Mouse (Mus musculus) lung, postnatal 0 days (tissue): ENCODE data around the gene Ptprcap.

ENCODE experiments used
- CTCF ChIP-seq: IDR thresholded peaks from 2 replicates; pipeline ENCODE4 v1.5.1; 2016; ENCODE audit warnings: antibody characterized with exemption, mild to moderate bottlenecking
- EP300 ChIP-seq: IDR thresholded peaks from 2 replicates; pipeline ENCODE4 v1.6.1; 2016; ENCODE audit warnings: antibody characterized with exemption, mild to moderate bottlenecking, control low read depth

GRCm38 (mm10) chr19:4129462-4129861 is 23.9 kb upstream of the Ptprcap start:
- no peak for TF ChIP-seq CTCF
- no peak for TF ChIP-seq EP300
